Mouse (Mus musculus) urinary bladder, adult 18-20 months (tissue): ENCODE measurements around the gene Shisa3.

ENCODE experiments used
- DNase-seq, 2 experiments: peaks; one replicate each; pipeline ENCODE4 v3.0.0; 2022; ENCODE audit warnings: low spot score in 2 of 2, mixed read lengths in 2 of 2

Gene Shisa3

GRCm38 (mm10) chr5:67633138-67633782 lies 25.6 kb downstream of the Shisa3 start:
- DNase-seq = no peak

- no peak for DNase-seq
Observed at GRCm38 (mm10) chr5:67633831-67634268, 26.2 kb downstream of the Shisa3 start.

- no peak for DNase-seq
Observed at GRCm38 (mm10) chr5:67634339-67634738, 26.7 kb downstream of the Shisa3 start.

GRCm38 (mm10) chr5:67640596-67641312 lies 33.1 kb downstream of the Shisa3 start:
- no peak for DNase-seq

GRCm38 (mm10) chr5:67641406-67642120 lies 33.9 kb downstream of the Shisa3 start:
- DNase-seq = no peak

GRCm38 (mm10) chr5:67643537-67644255 lies 36.0 kb downstream of the Shisa3 start:
- no peak for DNase-seq

- no peak for DNase-seq
Observed at GRCm38 (mm10) chr5:67646756-67647529, 39.3 kb downstream of the Shisa3 start.

- DNase-seq = no peak
Observed at GRCm38 (mm10) chr5:67647568-67647967, 39.9 kb downstream of the Shisa3 start.

GRCm38 (mm10) chr5:67649156-67649555 lies 41.5 kb downstream of the Shisa3 start:
- no peak for DNase-seq

GRCm38 (mm10) chr5:67650021-67650420 lies 42.3 kb downstream of the Shisa3 start:
- no peak for DNase-seq

GRCm38 (mm10) chr5:67652468-67652867 lies 44.8 kb downstream of the Shisa3 start:
- DNase-seq = no peak

GRCm38 (mm10) chr5:67653543-67653942 lies 45.9 kb downstream of the Shisa3 start:
- DNase-seq = no peak

- no peak for DNase-seq
Observed at GRCm38 (mm10) chr5:67654572-67654971, 46.9 kb downstream of the Shisa3 start.

GRCm38 (mm10) chr5:67655696-67656519 lies 48.2 kb downstream of the Shisa3 start:
- DNase-seq = no peak

GRCm38 (mm10) chr5:67656821-67657259 lies 49.2 kb downstream of the Shisa3 start:
- no peak for DNase-seq

GRCm38 (mm10) chr5:67659864-67660263 lies 52.2 kb downstream of the Shisa3 start:
- DNase-seq = no peak

GRCm38 (mm10) chr5:67662715-67663114 lies 55.0 kb downstream of the Shisa3 start:
- no peak for DNase-seq

GRCm38 (mm10) chr5:67669436-67669896 lies 61.8 kb downstream of the Shisa3 start:
- no peak for DNase-seq

- no peak for DNase-seq
Observed at GRCm38 (mm10) chr5:67670158-67670557, 62.5 kb downstream of the Shisa3 start.

- no peak for DNase-seq
Observed at GRCm38 (mm10) chr5:67673008-67673407, 65.3 kb downstream of the Shisa3 start.
